9 mouse cellular contexts compared by ENCODE assay signal in genomic region chr2:167672212-167672685, GRCm38 (mm10). TPM values are rescaled to one million over a fixed set of nuclear protein-coding genes. Genes with fewer than 3 reads are reported as not detected.
DNase-seq lines count a peak whose midpoint lies in the region; ATAC-seq and TF ChIP-seq lines count a peak whose summit lies in the region.
"Had no signal": no experiment of that assay in that cellular context is flagged by ENCODE, and none has a peak within 500 bp of the region (broad histone marks: within the 10 kb centered on the region; RNA-seq: fewer than 3 reads in every experiment).

No protein-coding gene starts in this region.

- H3K36me3 ChIP-seq in forebrain, postnatal 0 days (ENCODE audit: insufficient read depth) = no peaks in the 10 kb centered on the region
- no peaks in the 10 kb centered on the region for H3K36me3 ChIP-seq in forebrain, embryonic 13.5 days (ENCODE audit: poor library complexity, severe bottlenecking)
- H3K36me3 ChIP-seq in heart, embryonic 12.5 days = no peaks in the 10 kb centered on the region
- H3K36me3 ChIP-seq in liver, embryonic 12.5 days = no peaks in the 10 kb centered on the region
- H3K36me3 ChIP-seq in stomach, embryonic 15.5 days = no peaks in the 10 kb centered on the region

- WGBS in forebrain, postnatal 0 days = 39% methylated on average over 13 of the region's 13 CpGs
- WGBS in forebrain, embryonic 13.5 days = 41% methylated on average over 13 of the region's 13 CpGs
- WGBS in heart, embryonic 12.5 days = 23% methylated on average over 13 of the region's 13 CpGs
- 13% methylated on average over 13 of the region's 13 CpGs for WGBS in liver, embryonic 12.5 days (ENCODE audit: insufficient replicate concordance)
- 20% methylated on average over 13 of the region's 13 CpGs for WGBS in stomach, embryonic 15.5 days

- peak; percentile 43; the same call in 1 of the 2 replicates for ATAC-seq in forebrain, postnatal 0 days
- ATAC-seq in forebrain, embryonic 13.5 days = no peak
- ATAC-seq in heart, embryonic 12.5 days (ENCODE audit: insufficient number of reproducible peaks, low FRiP score) = peak; percentile 93
- ATAC-seq in liver, embryonic 12.5 days = peak; percentile 94
- peak; percentile 64 for ATAC-seq in stomach, embryonic 15.5 days (ENCODE audit: insufficient read depth, low FRiP score, low read depth)

- no peak for DNase-seq in forebrain, postnatal 0 days
- peak; percentile 92 for DNase-seq in A20 (ENCODE audit: low read depth, low spot score)
- no peak for DNase-seq in cerebellum, adult 9-11 months
- no peak for DNase-seq in left cerebral cortex, postnatal 10 days (ENCODE audit: extremely low spot score in 1 of 2, low spot score in 2 of 2)

- H3K4me1 ChIP-seq in forebrain, postnatal 0 days (ENCODE audit: insufficient read depth) = no peaks in the 10 kb centered on the region
- no peaks in the 10 kb centered on the region for H3K4me1 ChIP-seq in forebrain, embryonic 13.5 days
- peaks cover 8% of the 10 kb centered on the region for H3K4me1 ChIP-seq in heart, embryonic 12.5 days (replicated peaks)
- H3K4me1 ChIP-seq in liver, embryonic 12.5 days = peaks cover 40% of the 10 kb centered on the region
- no peaks in the 10 kb centered on the region; the same call in 1 of the 2 replicates for H3K4me1 ChIP-seq in stomach, embryonic 15.5 days

- no peaks in the 10 kb centered on the region; the same call in 1 of the 2 replicates for H3K27me3 ChIP-seq in forebrain, postnatal 0 days (ENCODE audit: insufficient read depth, low read length)
- no peaks in the 10 kb centered on the region for H3K27me3 ChIP-seq in forebrain, embryonic 13.5 days
- H3K27me3 ChIP-seq in heart, embryonic 12.5 days (replicated peaks) = 0 out of 2 replicates have a peak, but pooled peaks cover 4% of the 10 kb centered on the region
- peaks cover 16% of the 10 kb centered on the region; the same call in 1 of the 2 replicates for H3K27me3 ChIP-seq in liver, embryonic 12.5 days (replicated peaks)
- no peaks in the 10 kb centered on the region for H3K27me3 ChIP-seq in stomach, embryonic 15.5 days (replicated peaks)

- H3K27ac ChIP-seq in forebrain, postnatal 0 days (ENCODE audit: low read depth, low read length) = no peak overlapping the region
- H3K27ac ChIP-seq in forebrain, embryonic 13.5 days = no peak overlapping the region
- H3K27ac ChIP-seq in heart, embryonic 12.5 days (ENCODE audit: poor library complexity, severe bottlenecking) = peak overlapping the region; percentile 74; the same call in 1 of the 2 replicates
- H3K27ac ChIP-seq in liver, embryonic 12.5 days = peak overlapping the region; percentile 89
- H3K27ac ChIP-seq in stomach, embryonic 15.5 days = no peak overlapping the region

- no peak for TF ChIP-seq CTCF in forebrain, postnatal 0 days (IDR thresholded peaks at IDR 0.05; ENCODE audit: low read depth)

- no peaks in the 10 kb centered on the region for H3K9me3 ChIP-seq in forebrain, postnatal 0 days (ENCODE audit: low read length)
- no peaks in the 10 kb centered on the region for H3K9me3 ChIP-seq in forebrain, embryonic 13.5 days (replicated peaks)
- H3K9me3 ChIP-seq in heart, embryonic 12.5 days (replicated peaks) = no peaks in the 10 kb centered on the region
- H3K9me3 ChIP-seq in liver, embryonic 12.5 days (replicated peaks) = no peaks in the 10 kb centered on the region
- H3K9me3 ChIP-seq in stomach, embryonic 15.5 days = no peaks in the 10 kb centered on the region

- intact Hi-C loops in left cerebral cortex, postnatal 10 days (cut with DNase I) = no loop called here

- no peak overlapping the region for H3K4me2 ChIP-seq in forebrain, postnatal 0 days (ENCODE audit: low read depth)
- H3K4me2 ChIP-seq in forebrain, embryonic 13.5 days = no peak overlapping the region
- H3K4me2 ChIP-seq in heart, embryonic 12.5 days = peak overlapping the region; percentile 44; the same call in 1 of the 2 replicates
- H3K4me2 ChIP-seq in liver, embryonic 12.5 days = peak overlapping the region; percentile 62
- peak overlapping the region; percentile 23; the same call in 1 of the 2 replicates for H3K4me2 ChIP-seq in stomach, embryonic 15.5 days

- no peak overlapping the region for H3K4me3 ChIP-seq in forebrain, postnatal 0 days (ENCODE audit: low read depth, low read length)
- no peak overlapping the region for H3K4me3 ChIP-seq in forebrain, embryonic 13.5 days
- H3K4me3 ChIP-seq in heart, embryonic 12.5 days = no peak overlapping the region
- H3K4me3 ChIP-seq in liver, embryonic 12.5 days = peak overlapping the region; percentile 35
- H3K4me3 ChIP-seq in stomach, embryonic 15.5 days (replicated peaks) = 0 out of 2 replicates have a peak overlapping the region, but pooled peaks have one; percentile 11

- H3K9ac ChIP-seq in forebrain, postnatal 0 days = no peak overlapping the region
- H3K9ac ChIP-seq in forebrain, embryonic 13.5 days = no peak overlapping the region
- H3K9ac ChIP-seq in heart, embryonic 12.5 days = no peak overlapping the region
- peak overlapping the region; percentile 41; the same call in 1 of the 2 replicates for H3K9ac ChIP-seq in liver, embryonic 12.5 days
- H3K9ac ChIP-seq in stomach, embryonic 15.5 days = no peak overlapping the region

RNA-seq across cellular contexts. Expression of gene Gm20431, which starts 11.0 kb away (rescaled TPM):
- total RNA-seq in forebrain, postnatal 0 days (2014; rRNA removed) = not detected in 2 replicates
- polyA plus RNA-seq in forebrain, postnatal 0 days (2015; fragmentation: Nextera tagmentation; extraction: Ambion mirVana) = 7.5 and 9.7 TPM in 2 replicates
- 5.5 and 8.2 TPM in 2 replicates for polyA plus RNA-seq in forebrain, embryonic 13.5 days (2015; fragmentation: Nextera tagmentation; extraction: Ambion mirVana)
- polyA plus RNA-seq in heart, embryonic 12.5 days (2016; fragmentation: Nextera tagmentation; extraction: Ambion mirVana) = 10.4 and 11.5 TPM in 2 replicates
- polyA plus RNA-seq in liver, embryonic 12.5 days (2016; fragmentation: Nextera tagmentation; extraction: Ambion mirVana) = 1.8 and 4.8 TPM in 2 replicates
- 3.5 and 9.6 TPM in 2 replicates for polyA plus RNA-seq in stomach, embryonic 15.5 days (2015; fragmentation: Nextera tagmentation; extraction: Ambion mirVana)
- total RNA-seq in left cerebral cortex, postnatal 10 days (2021) = 10 to 100 TPM; 47.2 to 47.5 TPM
- total RNA-seq: hematopoietic stem cell, adult 5-6 weeks had no signal

RNA-seq across cellular contexts. Expression of gene Cebpb, which starts 16.5 kb away (rescaled TPM):
- total RNA-seq in forebrain, postnatal 0 days (2014; rRNA removed) = 4.2 and 5.7 TPM in 2 replicates
- 4.3 and 4.5 TPM in 2 replicates for polyA plus RNA-seq in forebrain, postnatal 0 days (2015; fragmentation: Nextera tagmentation; extraction: Ambion mirVana)
- 0.11 and 0.14 TPM in 2 replicates for polyA plus RNA-seq in forebrain, embryonic 13.5 days (2015; fragmentation: Nextera tagmentation; extraction: Ambion mirVana)
- 14.2 and 16.8 TPM in 2 replicates for polyA plus RNA-seq in heart, embryonic 12.5 days (2016; fragmentation: Nextera tagmentation; extraction: Ambion mirVana)
- polyA plus RNA-seq in liver, embryonic 12.5 days (2016; fragmentation: Nextera tagmentation; extraction: Ambion mirVana) = 21.8 and 23.4 TPM in 2 replicates
- polyA plus RNA-seq in stomach, embryonic 15.5 days (2015; fragmentation: Nextera tagmentation; extraction: Ambion mirVana) = 18.4 and 25.4 TPM in 2 replicates
- 10 to 100 TPM in 1 of 2 experiments, 1 to 10 TPM in 1; 7.8 to 10.0 TPM for total RNA-seq in left cerebral cortex, postnatal 10 days (2021)

RNA-seq across cellular contexts. Expression of gene Tmem189, which starts 17.4 kb away (rescaled TPM):
- 37.7 and 39.5 TPM in 2 replicates for total RNA-seq in forebrain, postnatal 0 days (2014; rRNA removed)
- 33.7 and 38.4 TPM in 2 replicates for polyA plus RNA-seq in forebrain, postnatal 0 days (2015; fragmentation: Nextera tagmentation; extraction: Ambion mirVana)
- 22.1 and 24.0 TPM in 2 replicates for polyA plus RNA-seq in forebrain, embryonic 13.5 days (2015; fragmentation: Nextera tagmentation; extraction: Ambion mirVana)
- 46.6 and 48.3 TPM in 2 replicates for polyA plus RNA-seq in heart, embryonic 12.5 days (2016; fragmentation: Nextera tagmentation; extraction: Ambion mirVana)
- 27.3 and 30.4 TPM in 2 replicates for polyA plus RNA-seq in liver, embryonic 12.5 days (2016; fragmentation: Nextera tagmentation; extraction: Ambion mirVana)
- polyA plus RNA-seq in stomach, embryonic 15.5 days (2015; fragmentation: Nextera tagmentation; extraction: Ambion mirVana) = 40.8 and 43.8 TPM in 2 replicates
- total RNA-seq in left cerebral cortex, postnatal 10 days (2021) = 10 to 100 TPM; 48.4 to 50.2 TPM

RNA-seq across cellular contexts. Expression of gene Ube2v1, which starts 40.4 kb away (rescaled TPM):
- total RNA-seq in forebrain, postnatal 0 days (2014; rRNA removed) = 161 TPM in 2 replicates
- polyA plus RNA-seq in forebrain, postnatal 0 days (2015; fragmentation: Nextera tagmentation; extraction: Ambion mirVana) = 328 and 369 TPM in 2 replicates
- polyA plus RNA-seq in forebrain, embryonic 13.5 days (2015; fragmentation: Nextera tagmentation; extraction: Ambion mirVana) = 278 and 309 TPM in 2 replicates
- 216 and 235 TPM in 2 replicates for polyA plus RNA-seq in heart, embryonic 12.5 days (2016; fragmentation: Nextera tagmentation; extraction: Ambion mirVana)
- polyA plus RNA-seq in liver, embryonic 12.5 days (2016; fragmentation: Nextera tagmentation; extraction: Ambion mirVana) = 256 and 259 TPM in 2 replicates
- 250 and 281 TPM in 2 replicates for polyA plus RNA-seq in stomach, embryonic 15.5 days (2015; fragmentation: Nextera tagmentation; extraction: Ambion mirVana)
- 100 to 1,000 TPM; 245 to 255 TPM for total RNA-seq in left cerebral cortex, postnatal 10 days (2021)

Comparison
In these comparisons a context has a peak if more than half of its experiments do, and no peak if none do; other contexts are left out.
1. H3K27ac ChIP-seq: peak in heart, embryonic 12.5 days (single experiment) and liver, embryonic 12.5 days (single experiment); none in forebrain, postnatal 0 days (single experiment), forebrain, embryonic 13.5 days (single experiment) and stomach, embryonic 15.5 days (single experiment).
2. H3K4me2 ChIP-seq: peak in heart, embryonic 12.5 days (single experiment), liver, embryonic 12.5 days (single experiment) and stomach, embryonic 15.5 days (single experiment); none in forebrain, postnatal 0 days (single experiment) and forebrain, embryonic 13.5 days (single experiment).
3. H3K4me3 ChIP-seq: peak in liver, embryonic 12.5 days (single experiment) and stomach, embryonic 15.5 days (single experiment); none in forebrain, postnatal 0 days (single experiment), forebrain, embryonic 13.5 days (single experiment) and heart, embryonic 12.5 days (single experiment).